Comparison of ENCODE assay signal across 26 mouse cellular contexts in the genomic region with DNA sequence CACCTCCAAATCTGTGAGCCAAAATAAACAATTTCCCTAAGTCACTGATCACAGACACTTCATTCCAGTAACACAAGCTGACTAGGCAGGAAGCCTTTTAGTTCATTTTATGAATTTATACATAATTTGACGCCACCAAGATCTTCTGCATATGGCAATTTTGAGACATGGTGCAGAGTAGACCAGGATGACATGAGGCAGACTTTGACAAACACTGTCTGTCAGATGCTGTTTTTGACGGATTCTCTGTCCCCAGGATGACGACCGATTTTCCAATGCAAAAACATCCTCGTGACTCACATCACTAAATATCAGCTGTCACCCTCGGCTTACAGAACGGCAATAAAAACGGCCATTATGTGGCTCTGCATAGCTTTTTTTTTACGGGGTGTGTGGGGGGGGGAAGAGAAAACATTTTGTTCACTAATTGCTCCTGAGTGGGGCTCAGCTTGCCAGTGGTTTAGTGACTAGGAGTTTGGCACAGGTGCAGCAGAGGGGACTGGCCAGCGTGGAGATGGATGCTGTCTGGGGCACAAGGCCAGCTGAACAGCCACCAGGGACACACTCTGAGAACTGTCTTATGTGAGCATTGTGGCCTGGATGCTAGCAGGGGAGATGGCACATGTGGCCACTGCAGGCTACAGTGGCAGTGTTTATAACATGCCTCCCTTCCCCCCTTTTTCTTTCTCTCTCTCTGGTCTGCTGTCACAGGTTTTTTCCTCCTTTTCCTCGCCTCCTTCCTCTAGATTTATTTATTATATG.
DNase-seq lines count a peak whose midpoint lies in the region; ATAC-seq lines count a peak whose summit lies in the region.
"Had no signal": no experiment of that assay in that cellular context is flagged by ENCODE, and none has a peak within 500 bp of the region (broad histone marks: within the 10 kb centered on the region; RNA-seq: fewer than 3 reads in every experiment).

No protein-coding gene starts in this region.

- H3K9ac ChIP-seq in hindbrain, embryonic 16.5 days (ENCODE audit: low read depth, low read length), result no peak overlapping the region
- no peak overlapping the region for H3K9ac ChIP-seq in hindbrain, embryonic 11.5 days (ENCODE audit: low read depth, low read length)
- no peak overlapping the region for H3K9ac ChIP-seq in midbrain, embryonic 11.5 days (ENCODE audit: low read length)
- no peak overlapping the region for H3K9ac ChIP-seq in midbrain, embryonic 16.5 days (ENCODE audit: low read depth, low read length)
- no peak overlapping the region for H3K9ac ChIP-seq in neural tube, embryonic 15.5 days (replicated peaks)
- H3K9ac ChIP-seq: embryonic facial prominence, embryonic 12.5 days; heart, embryonic 15.5 days; kidney, embryonic 15.5 days; liver, embryonic 13.5 days; lung, embryonic 14.5 days had no signal

- no peaks in the 10 kb centered on the region for H3K27me3 ChIP-seq in hindbrain, embryonic 16.5 days (replicated peaks; ENCODE audit: control insufficient read depth, insufficient read depth, low read length)
- H3K27me3 ChIP-seq in hindbrain, embryonic 11.5 days (ENCODE audit: control insufficient read depth, insufficient read depth, low read length), result no peaks in the 10 kb centered on the region
- H3K27me3 ChIP-seq in midbrain, embryonic 11.5 days (ENCODE audit: control insufficient read depth, insufficient read depth, low read length), result no peaks in the 10 kb centered on the region
- H3K27me3 ChIP-seq in midbrain, embryonic 16.5 days (ENCODE audit: control insufficient read depth, insufficient read depth, low read depth, low read length), result no peaks in the 10 kb centered on the region
- H3K27me3 ChIP-seq in neural tube, embryonic 15.5 days (replicated peaks), result no peaks in the 10 kb centered on the region
- H3K27me3 ChIP-seq: embryonic facial prominence, embryonic 12.5 days; heart, embryonic 15.5 days; kidney, embryonic 15.5 days had no signal

- peak; percentile 71 to 82 for DNase-seq in cerebellum, postnatal 10 days
- DNase-seq in hindbrain, embryonic 11.5 days (ENCODE audit: low spot score), result no peak
- peak; percentile 51 for DNase-seq in midbrain, embryonic 11.5 days (ENCODE audit: low spot score, missing footprints)
- DNase-seq in kidney, adult 11 months, result no peak
- DNase-seq: adrenal gland, postnatal 14 days; gastrocnemius, postnatal 10 days; heart, adult 11 months; heart, postnatal 4 days; kidney, postnatal 4 days; liver, embryonic 13.5 days; lung, embryonic 14.5 days; lung, postnatal 4 days; right cerebral cortex, postnatal 25 days; thymus, postnatal 36 days had no signal

- no peak overlapping the region for H3K4me3 ChIP-seq in hindbrain, embryonic 16.5 days (ENCODE audit: low read length)
- no peak overlapping the region for H3K4me3 ChIP-seq in hindbrain, embryonic 11.5 days (ENCODE audit: low read depth, low read length)
- no peak overlapping the region for H3K4me3 ChIP-seq in midbrain, embryonic 11.5 days (ENCODE audit: low read depth, low read length)
- H3K4me3 ChIP-seq in midbrain, embryonic 16.5 days (ENCODE audit: low read depth, low read length), result no peak overlapping the region
- H3K4me3 ChIP-seq in neural tube, embryonic 15.5 days (replicated peaks), result no peak overlapping the region
- H3K4me3 ChIP-seq: embryonic facial prominence, embryonic 12.5 days; erythroblast, embryonic 14.5 days; heart, embryonic 15.5 days; kidney, embryonic 15.5 days; left cerebral cortex, adult 2 months; liver, embryonic 13.5 days; midbrain, embryonic 10.5 days had no signal

- no peaks in the 10 kb centered on the region for H3K36me3 ChIP-seq in hindbrain, embryonic 16.5 days (ENCODE audit: control insufficient read depth, insufficient read depth, low read length)
- no peaks in the 10 kb centered on the region for H3K36me3 ChIP-seq in hindbrain, embryonic 11.5 days (ENCODE audit: control insufficient read depth, insufficient read depth, low read length)
- H3K36me3 ChIP-seq in midbrain, embryonic 11.5 days (ENCODE audit: control insufficient read depth, insufficient read depth, low read length), result no peaks in the 10 kb centered on the region
- H3K36me3 ChIP-seq in midbrain, embryonic 16.5 days (ENCODE audit: control insufficient read depth, insufficient read depth, low read length), result no peaks in the 10 kb centered on the region
- H3K36me3 ChIP-seq in neural tube, embryonic 15.5 days, result no peaks in the 10 kb centered on the region
- H3K36me3 ChIP-seq: embryonic facial prominence, embryonic 12.5 days; G1E; heart, embryonic 15.5 days; kidney, embryonic 15.5 days; liver, embryonic 13.5 days; midbrain, embryonic 10.5 days had no signal

- H3K27ac ChIP-seq in hindbrain, embryonic 16.5 days (ENCODE audit: low read depth, low read length), result peak overlapping the region; percentile 25; the same call in 1 of the 2 replicates
- H3K27ac ChIP-seq in hindbrain, embryonic 11.5 days (ENCODE audit: low read depth, low read length), result no peak overlapping the region
- H3K27ac ChIP-seq in midbrain, embryonic 11.5 days (ENCODE audit: low read depth, low read length), result no peak overlapping the region
- no peak overlapping the region for H3K27ac ChIP-seq in midbrain, embryonic 16.5 days (ENCODE audit: low read length)
- peak overlapping the region; percentile 65 for H3K27ac ChIP-seq in neural tube, embryonic 15.5 days (replicated peaks)
- H3K27ac ChIP-seq: embryonic facial prominence, embryonic 12.5 days; heart, embryonic 15.5 days; kidney, embryonic 15.5 days; left cerebral cortex, adult 2 months; liver, embryonic 13.5 days; midbrain, embryonic 10.5 days had no signal

- no peak for ATAC-seq in cerebellum, adult (ENCODE audit: insufficient number of reproducible peaks, low FRiP score, low TSS enrichment)
- ATAC-seq in hindbrain, embryonic 16.5 days, result peak; percentile 35; the same call in 1 of the 2 replicates
- no peak for ATAC-seq in hindbrain, embryonic 11.5 days (ENCODE audit: low FRiP score)
- ATAC-seq in midbrain, embryonic 11.5 days (ENCODE audit: low FRiP score), result no peak
- ATAC-seq in midbrain, embryonic 16.5 days, result no peak
- 0 out of 2 replicates have a peak, but pooled peaks have one; percentile 56 for ATAC-seq in neural tube, embryonic 15.5 days (ENCODE audit: low FRiP score)
- ATAC-seq: intestine, embryonic 16.5 days had no signal

- no peaks in the 10 kb centered on the region; the same call in 1 of the 2 replicates for H3K4me1 ChIP-seq in hindbrain, embryonic 16.5 days (ENCODE audit: control insufficient read depth, insufficient read depth, low read depth, low read length)
- no peaks in the 10 kb centered on the region for H3K4me1 ChIP-seq in hindbrain, embryonic 11.5 days (replicated peaks; ENCODE audit: control insufficient read depth, insufficient read depth, low read length)
- H3K4me1 ChIP-seq in midbrain, embryonic 11.5 days (ENCODE audit: control insufficient read depth, insufficient read depth, low read length), result no peaks in the 10 kb centered on the region
- no peaks in the 10 kb centered on the region for H3K4me1 ChIP-seq in midbrain, embryonic 16.5 days (ENCODE audit: control insufficient read depth, insufficient read depth, low read length)
- peaks cover 17% of the 10 kb centered on the region for H3K4me1 ChIP-seq in neural tube, embryonic 15.5 days
- H3K4me1 ChIP-seq: embryonic facial prominence, embryonic 12.5 days; kidney, embryonic 15.5 days; midbrain, embryonic 10.5 days had no signal

- H3K9me3 ChIP-seq in hindbrain, embryonic 16.5 days (ENCODE audit: control insufficient read depth, low read length), result no peaks in the 10 kb centered on the region
- no peaks in the 10 kb centered on the region for H3K9me3 ChIP-seq in hindbrain, embryonic 11.5 days (ENCODE audit: control insufficient read depth, low read length)
- no peaks in the 10 kb centered on the region; the same call in 1 of the 2 replicates for H3K9me3 ChIP-seq in midbrain, embryonic 11.5 days (ENCODE audit: control insufficient read depth, low read length)
- no peaks in the 10 kb centered on the region for H3K9me3 ChIP-seq in midbrain, embryonic 16.5 days (replicated peaks; ENCODE audit: control insufficient read depth, low read length, poor library complexity, severe bottlenecking)
- no peaks in the 10 kb centered on the region for H3K9me3 ChIP-seq in neural tube, embryonic 15.5 days (replicated peaks)
- H3K9me3 ChIP-seq: embryonic facial prominence, embryonic 12.5 days; G1E; heart, embryonic 15.5 days; kidney, embryonic 15.5 days; liver, embryonic 13.5 days; midbrain, embryonic 10.5 days had no signal

- WGBS in hindbrain, embryonic 16.5 days, result 63% methylated on average over 11 of the region's 11 CpGs
- 80% methylated on average over 11 of the region's 11 CpGs for WGBS in hindbrain, embryonic 11.5 days
- 89% methylated on average over 11 of the region's 11 CpGs for WGBS in midbrain, embryonic 11.5 days
- WGBS in midbrain, embryonic 16.5 days, result 81% methylated on average over 11 of the region's 11 CpGs
- WGBS in neural tube, embryonic 15.5 days, result 31% methylated on average over 11 of the region's 11 CpGs

- H3K4me2 ChIP-seq in hindbrain, embryonic 16.5 days (ENCODE audit: low read length), result no peak overlapping the region
- H3K4me2 ChIP-seq in hindbrain, embryonic 11.5 days (replicated peaks; ENCODE audit: low read depth, low read length), result no peak overlapping the region
- no peak overlapping the region for H3K4me2 ChIP-seq in midbrain, embryonic 11.5 days
- H3K4me2 ChIP-seq in midbrain, embryonic 16.5 days (ENCODE audit: low read length), result no peak overlapping the region
- no peak overlapping the region for H3K4me2 ChIP-seq in neural tube, embryonic 15.5 days
- H3K4me2 ChIP-seq: embryonic facial prominence, embryonic 12.5 days; heart, embryonic 15.5 days; kidney, embryonic 15.5 days; liver, embryonic 13.5 days; lung, embryonic 14.5 days had no signal

Comparison
In these comparisons a context has a peak if more than half of its experiments do, and no peak if none do; other contexts are left out.
1. ATAC-seq: peak in hindbrain, embryonic 16.5 days (single experiment) and neural tube, embryonic 15.5 days (single experiment); none in cerebellum, adult (single experiment), hindbrain, embryonic 11.5 days (single experiment), midbrain, embryonic 11.5 days (single experiment) and midbrain, embryonic 16.5 days (single experiment).
2. H3K27ac ChIP-seq: peak in hindbrain, embryonic 16.5 days (single experiment) and neural tube, embryonic 15.5 days (single experiment); none in hindbrain, embryonic 11.5 days (single experiment), midbrain, embryonic 11.5 days (single experiment) and midbrain, embryonic 16.5 days (single experiment).
3. DNase-seq: peak in cerebellum, postnatal 10 days (2 of 2) and midbrain, embryonic 11.5 days (single experiment); none in hindbrain, embryonic 11.5 days (single experiment) and kidney, adult 11 months (single experiment).